Mouse (Mus musculus): ENCODE results near the gene Gnat2. TPM values are rescaled to one million over a fixed set of nuclear protein-coding genes. Genes with fewer than 3 reads are reported as not detected.

Gene Gnat2
- polyA plus RNA-seq, 1 experiment, result 1.1 TPM

GRCm38 (mm10) chr3:108085721-108086469 is 6.7 kb upstream of the Gnat2 start:
- Histone ChIP-seq H3K27me3 (ENCODE audit: control insufficient read depth, insufficient read depth, insufficient read length) (no peaks in the 10 kb centered on the region), H3K79me2 (ENCODE audit: control insufficient read depth, insufficient read depth) (peaks cover 64% of the 10 kb centered on the region), H3K4me3 (ENCODE audit: insufficient read depth, poor library complexity, severe bottlenecking) (peak overlapping the region; percentile 79), H3K36me3 (ENCODE audit: control insufficient read depth, insufficient read depth) (peaks cover 14% of the 10 kb centered on the region), H3ac (ENCODE audit: control insufficient read depth, insufficient read length, low read depth) (peak overlapping the region; percentile 87), H3K79me3 (ENCODE audit: low read depth) (peaks cover 38% of the 10 kb centered on the region)
- TF ChIP-seq CTCF (IDR thresholded peaks at IDR 0.05; ENCODE audit: control insufficient read depth, insufficient read depth, insufficient read length) (no peak), USF1 (IDR thresholded peaks at IDR 0.05; ENCODE audit: low read depth) (no peak), CEBPB (IDR thresholded peaks at IDR 0.05; ENCODE audit: low read depth) (no peak), FOSL1 (IDR thresholded peaks at IDR 0.05; ENCODE audit: insufficient read depth, low read length, poor library complexity, severe bottlenecking) (no peak), MAX (IDR thresholded peaks at IDR 0.05) (no peak), MYOG (IDR thresholded peaks at IDR 0.05; ENCODE audit: control insufficient read depth, extremely low read depth, insufficient read length) (no peak), MYOD1 (IDR thresholded peaks at IDR 0.05; ENCODE audit: control insufficient read depth, insufficient read length, low read depth) (no peak)

GRCm38 (mm10) chr3:108086470-108086979 is 6.1 kb upstream of the Gnat2 start, which contains the start of gene Ampd2:
Ampd2 (minus strand) TSS chr3:108086651.
- H3K79me2 ChIP-seq (ENCODE audit: control insufficient read depth, insufficient read depth), result peaks cover 58% of the 10 kb centered on the region
- no peaks in the 10 kb centered on the region for H3K27me3 ChIP-seq (ENCODE audit: control insufficient read depth, insufficient read depth, insufficient read length)
- H3ac ChIP-seq (ENCODE audit: control insufficient read depth, insufficient read length, low read depth), result peak within 1 kb of the TSS; percentile 87
- H3K36me3 ChIP-seq (ENCODE audit: control insufficient read depth, insufficient read depth), result peaks cover 14% of the 10 kb centered on the region
- peak; percentile 96 for TF ChIP-seq MAX (IDR thresholded peaks at IDR 0.05)
- TF ChIP-seq CEBPB (IDR thresholded peaks at IDR 0.05; ENCODE audit: low read depth), result peak; percentile 20
- peak; percentile 83 for TF ChIP-seq USF1 (IDR thresholded peaks at IDR 0.05; ENCODE audit: low read depth)
- TF ChIP-seq CTCF (IDR thresholded peaks at IDR 0.05; ENCODE audit: control insufficient read depth, insufficient read depth, insufficient read length), result no peak
- peak; percentile 64 for TF ChIP-seq MYOD1 (IDR thresholded peaks at IDR 0.05; ENCODE audit: control insufficient read depth, insufficient read length, low read depth)
- peak within 1 kb of the TSS; percentile 79 for H3K4me3 ChIP-seq (ENCODE audit: insufficient read depth, poor library complexity, severe bottlenecking)
- peaks cover 35% of the 10 kb centered on the region for H3K79me3 ChIP-seq (ENCODE audit: low read depth)

GRCm38 (mm10) chr3:108087329-108087728 is 5.3 kb upstream of the Gnat2 start:
- TF ChIP-seq MYOG (IDR thresholded peaks at IDR 0.05; ENCODE audit: control insufficient read depth, extremely low read depth, insufficient read length) (no peak), CEBPB (IDR thresholded peaks at IDR 0.05; ENCODE audit: low read depth) (no peak), MYOD1 (IDR thresholded peaks at IDR 0.05; ENCODE audit: control insufficient read depth, insufficient read length, low read depth) (no peak), FOSL1 (IDR thresholded peaks at IDR 0.05; ENCODE audit: insufficient read depth, low read length, poor library complexity, severe bottlenecking) (no peak), USF1 (IDR thresholded peaks at IDR 0.05; ENCODE audit: low read depth) (no peak), MAX (IDR thresholded peaks at IDR 0.05) (no peak), CTCF (IDR thresholded peaks at IDR 0.05; ENCODE audit: control insufficient read depth, insufficient read depth, insufficient read length) (no peak)
- Histone ChIP-seq H3K79me2 (ENCODE audit: control insufficient read depth, insufficient read depth) (peaks cover 50% of the 10 kb centered on the region), H3ac (ENCODE audit: control insufficient read depth, insufficient read length, low read depth) (no peak overlapping the region), H3K36me3 (ENCODE audit: control insufficient read depth, insufficient read depth) (peaks cover 14% of the 10 kb centered on the region), H3K4me3 (ENCODE audit: insufficient read depth, poor library complexity, severe bottlenecking) (peak overlapping the region; percentile 79), H3K27me3 (ENCODE audit: control insufficient read depth, insufficient read depth, insufficient read length) (no peaks in the 10 kb centered on the region), H3K79me3 (ENCODE audit: low read depth) (peaks cover 27% of the 10 kb centered on the region)

GRCm38 (mm10) chr3:108088842-108089380 is 3.7 kb upstream of the Gnat2 start:
- Histone ChIP-seq H3K79me3 (ENCODE audit: low read depth) (peaks cover 11% of the 10 kb centered on the region), H3K4me3 (ENCODE audit: insufficient read depth, poor library complexity, severe bottlenecking) (no peak overlapping the region), H3K36me3 (ENCODE audit: control insufficient read depth, insufficient read depth) (peaks cover 4% of the 10 kb centered on the region), H3K27me3 (ENCODE audit: control insufficient read depth, insufficient read depth, insufficient read length) (no peaks in the 10 kb centered on the region), H3ac (ENCODE audit: control insufficient read depth, insufficient read length, low read depth) (no peak overlapping the region), H3K79me2 (ENCODE audit: control insufficient read depth, insufficient read depth) (peaks cover 34% of the 10 kb centered on the region)
- no peak for TF ChIP-seq MAX (IDR thresholded peaks at IDR 0.05)
- no peak for TF ChIP-seq USF1 (IDR thresholded peaks at IDR 0.05; ENCODE audit: low read depth)
- TF ChIP-seq FOSL1 (IDR thresholded peaks at IDR 0.05; ENCODE audit: insufficient read depth, low read length, poor library complexity, severe bottlenecking), result no peak

GRCm38 (mm10) chr3:108089916-108090315 is 2.7 kb upstream of the Gnat2 start:
- Histone ChIP-seq H3K4me3 (ENCODE audit: insufficient read depth, poor library complexity, severe bottlenecking) (no peak overlapping the region), H3K27me3 (ENCODE audit: control insufficient read depth, insufficient read depth, insufficient read length) (no peaks in the 10 kb centered on the region), H3K36me3 (ENCODE audit: control insufficient read depth, insufficient read depth) (no peaks in the 10 kb centered on the region), H3K79me2 (ENCODE audit: control insufficient read depth, insufficient read depth) (peaks cover 24% of the 10 kb centered on the region), H3ac (ENCODE audit: control insufficient read depth, insufficient read length, low read depth) (no peak overlapping the region), H3K79me3 (ENCODE audit: low read depth) (peaks cover under 1% of the 10 kb centered on the region)
- TF ChIP-seq CTCF (IDR thresholded peaks at IDR 0.05; ENCODE audit: control insufficient read depth, insufficient read depth, insufficient read length), result no peak
- no peak for TF ChIP-seq FOSL1 (IDR thresholded peaks at IDR 0.05; ENCODE audit: insufficient read depth, low read length, poor library complexity, severe bottlenecking)
- TF ChIP-seq MAX (IDR thresholded peaks at IDR 0.05), result no peak
- TF ChIP-seq USF1 (IDR thresholded peaks at IDR 0.05; ENCODE audit: low read depth), result no peak
- no peak for TF ChIP-seq MYOG (IDR thresholded peaks at IDR 0.05; ENCODE audit: control insufficient read depth, extremely low read depth, insufficient read length)
- TF ChIP-seq CEBPB (IDR thresholded peaks at IDR 0.05; ENCODE audit: low read depth), result no peak
